Mouse (Mus musculus): Measurements from ENCODE around the gene Nsl1.

Nsl1 gene

GRCm38 (mm10) chr1:191135406-191135805 is 72.6 kb downstream of the Nsl1 start:
- no peak for DNase-seq (ENCODE audit: low read depth, low spot score)
